Mouse (Mus musculus): ENCODE measurements around the gene Crk. TPM values are rescaled to one million over a fixed set of nuclear protein-coding genes. Genes with fewer than 3 reads are reported as not detected.

The Crk gene
- 77.4 and 84.6 TPM in 2 replicates for polyA plus RNA-seq (2012; rRNA removed)

GRCm38 (mm10) chr11:75678747-75679438 is at the start of gene Crk:
Gene Crk (plus strand): TSS chr11:75679259.

GRCm38 (mm10) chr11:75630645-75631229 is 48.3 kb upstream of the Crk start, which contains the start of gene Inpp5k:
Gene Inpp5k (plus strand): TSS chr11:75630988.

GRCm38 (mm10) chr11:75650311-75650710 is 28.7 kb upstream of the Crk start, which contains the start of gene Myo1c:
Gene Myo1c (plus strand): TSS chr11:75650504.

GRCm38 (mm10) chr11:75732434-75733226 is 53.6 kb downstream of the Crk start, which contains the start of gene Ywhae:
Gene Ywhae (plus strand): TSS chr11:75732869.

Other genes with a start within 250 kb of the Crk start
- 0.15 and 0.22 TPM in 2 replicates for gene Serpinf2, start 239.7 kb upstream of the Crk start, polyA plus RNA-seq (2012; rRNA removed)
- 9.6 and 10.2 TPM in 2 replicates for gene Wdr81, start 224.5 kb upstream of the Crk start, polyA plus RNA-seq (2012; rRNA removed)
- 1.8 and 3.9 TPM in 2 replicates for gene Tlcd2, start 217.5 kb upstream of the Crk start, polyA plus RNA-seq (2012; rRNA removed)
- 124 and 138 TPM in 2 replicates for gene Prpf8, start 192.4 kb upstream of the Crk start, polyA plus RNA-seq (2012; rRNA removed)
- gene Rilp, start 169.2 kb upstream of the Crk start, polyA plus RNA-seq (2012; rRNA removed): 1.3 and 1.6 TPM in 2 replicates
- 5.4 and 5.9 TPM in 2 replicates for gene Scarf1, start 165.7 kb upstream of the Crk start, polyA plus RNA-seq (2012; rRNA removed)
- gene Slc43a2, start 147.6 kb upstream of the Crk start, polyA plus RNA-seq (2012; rRNA removed): 23.2 and 23.6 TPM in 2 replicates
- 133 and 135 TPM in 2 replicates for gene Pitpna, start 91.2 kb upstream of the Crk start, polyA plus RNA-seq (2012; rRNA removed)
- gene Inpp5k, start 48.3 kb upstream of the Crk start, polyA plus RNA-seq (2012; rRNA removed): 50.6 and 55.2 TPM in 2 replicates
- 12.8 and 20.7 TPM in 2 replicates for gene Myo1c, start 28.8 kb upstream of the Crk start, polyA plus RNA-seq (2012; rRNA removed)
- 1,115 and 1,378 TPM in 2 replicates for gene Ywhae, start 53.6 kb downstream of the Crk start, polyA plus RNA-seq (2012; rRNA removed)
- 4.3 and 5.3 TPM in 2 replicates for gene Doc2b, start 116.8 kb downstream of the Crk start, polyA plus RNA-seq (2012; rRNA removed)

All from central nervous system, embryonic 14 days (tissue).